Mouse (Mus musculus) heart, postnatal 25 days (tissue): ENCODE results near the gene Paqr7. TPM values are rescaled to one million over a fixed set of nuclear protein-coding genes. Genes with fewer than 3 reads are reported as not detected.
A peak's percentile ranks its signal among the peaks of the same experiment; 100 is the strongest.
"Not testable (repeated sequence)": the region's sequence is repeated elsewhere in the genome, so short reads cannot be mapped to it uniquely, and the experiment has no call there.

ENCODE experiments used
- DNase-seq: peaks from one replicate; pipeline ENCODE4 v3.0.0; 2022; ENCODE audit warnings: low spot score
- intact Hi-C: fragments of 180-260 bp; cut with DNase I; formaldehyde crosslinking; loops from one replicate; pipeline ENCODE4 v1.15.1; 2025
- total RNA-seq, 2 experiments: library from RNA; stranded (reverse); gene quantifications; 2 replicates each; pipeline ENCODE4 v1.2.3; 2021

Paqr7 gene
- total RNA-seq, 2 experiments from 2014 or later, result 16.9 to 17.4 TPM

GRCm38 (mm10) chr4:134469341-134469796 lies 27.1 kb upstream of the Paqr7 start:
- intact Hi-C loops, result loop anchor here (2.0 kb wide), 1 partner anchor 73 kb away; the partner anchor contains the start of gene Pafah2
- no peak for DNase-seq

- intact Hi-C loops, result loop anchor here (2.0 to 10.0 kb wide), 2 partner anchors 73 to 225 kb away; partner anchors contain the start of genes E130218I03Rik, Gm30191, Pafah2 and Zfp593
- no peak for DNase-seq
Measured at GRCm38 (mm10) chr4:134469985-134470384, 26.5 kb upstream of the Paqr7 start.

- intact Hi-C loops, result loop anchor here (10.0 kb wide), 1 partner anchor 227 kb away; the partner anchor contains the start of genes E130218I03Rik, Gm30191 and Zfp593
- no peak for DNase-seq
Measured at GRCm38 (mm10) chr4:134471469-134471868, 25.0 kb upstream of the Paqr7 start.

- intact Hi-C loops, result loop anchor here (10.0 kb wide), 1 partner anchor 229 kb away; the partner anchor contains the start of genes E130218I03Rik, Gm30191 and Zfp593
Measured at GRCm38 (mm10) chr4:134473764-134474163, 22.7 kb upstream of the Paqr7 start.

GRCm38 (mm10) chr4:134474240-134474639 lies 22.3 kb upstream of the Paqr7 start:
- intact Hi-C loops, result loop anchor here (10.0 kb wide), 1 partner anchor 229 kb away; the partner anchor contains the start of genes E130218I03Rik, Gm30191 and Zfp593
- DNase-seq, result no peak

More at GRCm38 (mm10) chr4:134473764-134474163, 22.7 kb upstream of the Paqr7 start:
- DNase-seq, result no peak

GRCm38 (mm10) chr4:134476899-134477298 lies 19.6 kb upstream of the Paqr7 start:
- no peak for DNase-seq
- intact Hi-C loops, result loop anchor here (10.0 kb wide), 1 partner anchor 232 kb away; the partner anchor contains the start of genes E130218I03Rik, Gm30191 and Zfp593

- intact Hi-C loops, result loop anchor here (1.0 to 10.0 kb wide), 2 partner anchors 82 to 233 kb away; partner anchors contain the start of genes E130218I03Rik, Gm30191, Pafah2 and Zfp593
- peak; percentile 67 for DNase-seq
Measured at GRCm38 (mm10) chr4:134478031-134478430, 18.5 kb upstream of the Paqr7 start.

- DNase-seq, result no peak
- intact Hi-C loops, result loop anchor here (10.0 kb wide), 1 partner anchor 235 kb away; the partner anchor contains the start of genes E130218I03Rik, Gm30191 and Zfp593
Measured at GRCm38 (mm10) chr4:134479839-134480238, 16.7 kb upstream of the Paqr7 start.

GRCm38 (mm10) chr4:134480864-134481263 lies 15.6 kb upstream of the Paqr7 start:
- intact Hi-C loops, result no loop called here
- DNase-seq, result no peak

- intact Hi-C loops, result no loop called here
Measured at GRCm38 (mm10) chr4:134481270-134481669, 15.2 kb upstream of the Paqr7 start.

GRCm38 (mm10) chr4:134482442-134482841 lies 14.1 kb upstream of the Paqr7 start:
- no peak for DNase-seq
- intact Hi-C loops, result no loop called here

More at GRCm38 (mm10) chr4:134481270-134481669, 15.2 kb upstream of the Paqr7 start:
- no peak for DNase-seq

- no peak for DNase-seq
- intact Hi-C loops, result no loop called here
Measured at GRCm38 (mm10) chr4:134483078-134483688, 13.3 kb upstream of the Paqr7 start.

- intact Hi-C loops, result no loop called here
- DNase-seq, result no peak
Measured at GRCm38 (mm10) chr4:134483696-134484095, 12.8 kb upstream of the Paqr7 start.

- DNase-seq, result no peak
- intact Hi-C loops, result no loop called here
Measured at GRCm38 (mm10) chr4:134484231-134484630, 12.3 kb upstream of the Paqr7 start.

GRCm38 (mm10) chr4:134485151-134485900 lies 11.2 kb upstream of the Paqr7 start:
- intact Hi-C loops, result no loop called here
- no peak for DNase-seq

- DNase-seq, result no peak
- intact Hi-C loops, result no loop called here
Measured at GRCm38 (mm10) chr4:134488211-134488610, 8.3 kb upstream of the Paqr7 start.

- intact Hi-C loops, result no loop called here
- DNase-seq, result no peak
Measured at GRCm38 (mm10) chr4:134489986-134490665, 6.4 kb upstream of the Paqr7 start.

GRCm38 (mm10) chr4:134491716-134492115 lies 4.8 kb upstream of the Paqr7 start:
- intact Hi-C loops, result no loop called here
- no peak for DNase-seq

GRCm38 (mm10) chr4:134494161-134494560 lies 2.3 kb upstream of the Paqr7 start:
- DNase-seq, intact Hi-C loops: not testable (repeated sequence)
